ENCODE assay signal across 13 mouse cellular contexts in genomic region chr11:118403951-118404899, GRCm38 (mm10). TPM values are rescaled to one million over a fixed set of nuclear protein-coding genes. Genes with fewer than 3 reads are reported as not detected.
DNase-seq lines count a peak whose midpoint lies in the region; ATAC-seq and TF ChIP-seq lines count a peak whose summit lies in the region.
"Had no signal": no experiment of that assay in that cellular context is flagged by ENCODE, and none has a peak within 500 bp of the region (broad histone marks: within the 10 kb centered on the region; RNA-seq: fewer than 3 reads in every experiment).

No protein-coding gene starts in this region.

- no peak for TF ChIP-seq EP300 in heart, adult 2 months (IDR thresholded peaks at IDR 0.05; ENCODE audit: insufficient read depth, low read depth, low read length)
- TF ChIP-seq EP300 in CH12.LX (IDR thresholded peaks at IDR 0.05; ENCODE audit: low read length), result peak; percentile 91

- no peak overlapping the region for H3K4me3 ChIP-seq in heart, adult 2 months
- peak overlapping the region in 1 of 3 experiments; percentile 7 for H3K4me3 ChIP-seq in CH12.LX (replicated peaks in 1 of 3; ENCODE audit: low read depth in 2 of 3, low read length in 2 of 3, poor library complexity in 1 of 3)
- no peak overlapping the region for H3K4me3 ChIP-seq in kidney, postnatal 0 days (replicated peaks; ENCODE audit: low read depth, low read length)

- 59% methylated on average over 6 of the region's 6 CpGs for WGBS in heart, adult 2 months
- 51% methylated on average over 6 of the region's 6 CpGs for WGBS in kidney, postnatal 0 days

- no peak for TF ChIP-seq CTCF in heart, adult 2 months (IDR thresholded peaks at IDR 0.05)
- no peak for TF ChIP-seq CTCF in CH12.LX (conservative IDR thresholded peaks at IDR 0.05 in 1 of 2, IDR thresholded peaks at IDR 0.05 in 1 of 2; ENCODE audit: low read depth in 2 of 2, low read length in 2 of 2)
- TF ChIP-seq CTCF in kidney, postnatal 0 days (IDR thresholded peaks at IDR 0.05; ENCODE audit: low read depth), result no peak

- no peak for TF ChIP-seq POLR2A in heart, adult 2 months (IDR thresholded peaks at IDR 0.05; ENCODE audit: insufficient read depth, low read depth, low read length)
- TF ChIP-seq POLR2A in CH12.LX (IDR thresholded peaks at IDR 0.05; ENCODE audit: low read depth, low read length), result peak; percentile 49

- in situ Hi-C loops in CH12.LX (cut with MboI; ENCODE audit: low pct_ligation_motif_present, low pct_unique_long_range_greater_than_20kb, low sequenced_read_pairs), result no loop called here

- H3K9me3 ChIP-seq in CH12.LX (replicated peaks; ENCODE audit: low read length), result no peaks in the 10 kb centered on the region
- H3K9me3 ChIP-seq in kidney, postnatal 0 days (replicated peaks; ENCODE audit: low read length), result no peaks in the 10 kb centered on the region

- peak overlapping the region; percentile 49 for H3K4me2 ChIP-seq in CH12.LX (ENCODE audit: insufficient read depth, low read depth, poor library complexity, severe bottlenecking)
- H3K4me2 ChIP-seq in kidney, postnatal 0 days (ENCODE audit: low read length), result no peak overlapping the region

- H3K36me3 ChIP-seq in heart, adult 2 months (ENCODE audit: control insufficient read depth, insufficient read depth, low read length), result no peaks in the 10 kb centered on the region; the same call in 1 of the 2 replicates
- peaks cover 26 to 50% of the 10 kb centered on the region in 2 experiments for H3K36me3 ChIP-seq in CH12.LX (replicated peaks in 1 of 2; ENCODE audit: control insufficient read depth in 1 of 2, insufficient read depth in 1 of 2, low read length in 1 of 2)
- peaks cover 2% of the 10 kb centered on the region; the same call in 1 of the 2 replicates for H3K36me3 ChIP-seq in kidney, postnatal 0 days (ENCODE audit: insufficient read depth, low read length)

- H3K9ac ChIP-seq in heart, adult 2 months (ENCODE audit: low read depth, low read length), result no peak overlapping the region
- peak overlapping the region; percentile 39 for H3K9ac ChIP-seq in CH12.LX (ENCODE audit: insufficient read depth, low read depth)
- H3K9ac ChIP-seq in kidney, postnatal 0 days (ENCODE audit: low read depth, low read length), result no peak overlapping the region
- H3K9ac ChIP-seq: liver, embryonic 14.5 days had no signal

- no peaks in the 10 kb centered on the region for H3K27me3 ChIP-seq in heart, adult 2 months (ENCODE audit: control insufficient read depth, insufficient read depth, low read length)
- H3K27me3 ChIP-seq in CH12.LX (replicated peaks), result no peaks in the 10 kb centered on the region
- no peaks in the 10 kb centered on the region for H3K27me3 ChIP-seq in kidney, postnatal 0 days (ENCODE audit: insufficient read depth, low read length)
- H3K27me3 ChIP-seq: Patski had no signal

- peak in 1 of 2 experiments; percentile 18 for DNase-seq in heart, adult 2 months
- no peak for DNase-seq in heart, postnatal 10 days
- peak; percentile 6 for DNase-seq in lung, postnatal 10 days
- DNase-seq in lung, postnatal 14 days, result no peak
- DNase-seq in CH12.LX (ENCODE audit: extremely low read depth), result peak; percentile 96
- DNase-seq in kidney, postnatal 0 days (ENCODE audit: low spot score), result peak; percentile 40
- DNase-seq in left cerebral cortex, postnatal 25 days (ENCODE audit: low spot score in 2 of 2), result no peak
- DNase-seq: left cerebral cortex, postnatal 4 days; right cerebral cortex, postnatal 4 days had no signal

- ATAC-seq in kidney, postnatal 0 days (replicated peaks; ENCODE audit: low FRiP score, low read depth), result no peak
- ATAC-seq: forebrain, embryonic 16.5 days; inflammation-experienced regulatory T-cells, adult 6 months; Patski had no signal

- peaks cover 19% of the 10 kb centered on the region for H3K4me1 ChIP-seq in heart, adult 2 months (ENCODE audit: control insufficient read depth, insufficient read depth, low read length)
- peaks cover 36 to 64% of the 10 kb centered on the region in 2 experiments for H3K4me1 ChIP-seq in CH12.LX (ENCODE audit: control insufficient read depth in 1 of 2, insufficient read depth in 2 of 2)
- H3K4me1 ChIP-seq in kidney, postnatal 0 days (replicated peaks; ENCODE audit: insufficient read depth, low read length), result peaks cover 23% of the 10 kb centered on the region; the same call in 1 of the 2 replicates

- TF ChIP-seq RAD21 in CH12.LX (IDR thresholded peaks at IDR 0.05; ENCODE audit: low read depth, low read length), result no peak

- H3K79me2 ChIP-seq in heart, adult 2 months (replicated peaks; ENCODE audit: control insufficient read depth, insufficient read depth, low read length), result no peaks in the 10 kb centered on the region
- no peaks in the 10 kb centered on the region for H3K79me2 ChIP-seq in CH12.LX (replicated peaks; ENCODE audit: control insufficient read depth, extremely low read depth, insufficient read depth, poor library complexity, severe bottlenecking)

- intact Hi-C loops in heart, adult 2 months (cut with DNase I), result no loop called here
- intact Hi-C loops in heart, postnatal 10 days (cut with DNase I), result loop anchor here (10.0 kb wide), 1 partner anchor 319 kb away; no protein-coding TSS in a partner anchor
- intact Hi-C loops in left cerebral cortex, postnatal 25 days (cut with DNase I), result no loop called here

- peak overlapping the region; percentile 15 for H3K27ac ChIP-seq in heart, adult 2 months
- peak overlapping the region; percentile 96 for H3K27ac ChIP-seq in CH12.LX (ENCODE audit: insufficient read depth, low read depth)
- H3K27ac ChIP-seq in kidney, postnatal 0 days, result no peak overlapping the region
- H3K27ac ChIP-seq: liver, embryonic 14.5 days had no signal

- dilution Hi-C loops in CH12.LX (cut with MboI; ENCODE audit: extremely low pct_ligation_motif_present, extremely low pct_unique_long_range_greater_than_20kb, low sequenced_read_pairs), result no loop called here

TF ChIP-seq in CH12.LX, 34 proteins besides CTCF, POLR2A, EP300 and RAD21 (continues in another document):
- no peak for TF ChIP-seq E2F4 (IDR thresholded peaks at IDR 0.05; ENCODE audit: insufficient replicate concordance, low read depth, low read length)
- TF ChIP-seq ZC3H11A (IDR thresholded peaks at IDR 0.05; ENCODE audit: low read depth, low read length), result no peak
- TF ChIP-seq CHD2 (IDR thresholded peaks at IDR 0.05; ENCODE audit: low read length), result peak; percentile 93
- peak; percentile 94 for TF ChIP-seq MAZ (IDR thresholded peaks at IDR 0.05; ENCODE audit: low read depth, low read length)
- peak; percentile 80 for TF ChIP-seq MYC (IDR thresholded peaks at IDR 0.05; ENCODE audit: low read depth, low read length)
- TF ChIP-seq UBTF (IDR thresholded peaks at IDR 0.05; ENCODE audit: low read depth, low read length), result peak; percentile 74; the same call in 1 of the 2 replicates
- TF ChIP-seq TBP (conservative IDR thresholded peaks at IDR 0.05; ENCODE audit: low read depth, low read length), result peak; percentile 57; the same call in 1 of the 2 replicates
- peak; percentile 7; the same call in 1 of the 2 replicates for TF ChIP-seq JUN (IDR thresholded peaks at IDR 0.05; ENCODE audit: insufficient read depth, low read depth, low read length)
- TF ChIP-seq USF1 (IDR thresholded peaks at IDR 0.05; ENCODE audit: low read depth, low read length), result no peak
- no peak; the same call in 1 of the 2 replicates for TF ChIP-seq SMC3 (IDR thresholded peaks at IDR 0.05; ENCODE audit: low read depth, low read length)
- TF ChIP-seq CHD1 (IDR thresholded peaks at IDR 0.05; ENCODE audit: low read depth, low read length), result peak; percentile 100
- TF ChIP-seq TCF12 (IDR thresholded peaks at IDR 0.05; ENCODE audit: low read depth, low read length), result peak; percentile 80
- no peak for TF ChIP-seq ZKSCAN1 (IDR thresholded peaks at IDR 0.05; ENCODE audit: borderline replicate concordance, low read depth, low read length)
- TF ChIP-seq HCFC1 (IDR thresholded peaks at IDR 0.05; ENCODE audit: low read depth, low read length), result peak; percentile 30
- 0 out of 2 replicates have a peak, but pooled peaks have one; percentile 38 for TF ChIP-seq ZMIZ1 (IDR thresholded peaks at IDR 0.05; ENCODE audit: low read depth, low read length)

RNA-seq across cellular contexts. Expression of gene Lgals3bp, which starts 2.3 kb away (rescaled TPM):
- total RNA-seq in heart, adult 2 months (2021), result 10 to 100 TPM; 20.2 to 28.6 TPM
- polyA plus RNA-seq in heart, adult 2 months (2012; rRNA removed), result 112 and 121 TPM in 2 replicates
- 10 to 100 TPM; 31.3 to 31.7 TPM for total RNA-seq in heart, postnatal 10 days (2021)
- total RNA-seq in CH12.LX (2012; rRNA removed) (67.3 and 93.0 TPM in 2 replicates), CH12.LX (2014; rRNA removed) (134 and 146 TPM in 2 replicates)
- polyA plus RNA-seq in CH12.LX (2012; ENCODE audit: insufficient read length, low read depth), result 310 and 338 TPM in 2 replicates
- polyA plus RNA-seq in kidney, postnatal 0 days (2015; fragmentation: Nextera tagmentation; extraction: Ambion mirVana), result 68.8 and 80.3 TPM in 2 replicates
- total RNA-seq in left cerebral cortex, postnatal 25 days (2021), result 10 to 100 TPM; 14.2 to 15.2 TPM

RNA-seq across cellular contexts. Expression of gene Cant1, which starts 14.7 kb away (rescaled TPM):
- 10 to 100 TPM; 17.7 to 18.2 TPM for total RNA-seq in heart, adult 2 months (2021)
- 21.6 and 23.4 TPM in 2 replicates for polyA plus RNA-seq in heart, adult 2 months (2012; rRNA removed)
- 10 to 100 TPM; 20.4 to 22.0 TPM for total RNA-seq in heart, postnatal 10 days (2021)
- total RNA-seq in CH12.LX (2012; rRNA removed) (36.7 and 40.2 TPM in 2 replicates), CH12.LX (2014; rRNA removed) (25.1 and 28.8 TPM in 2 replicates)
- 31.2 and 31.8 TPM in 2 replicates for polyA plus RNA-seq in CH12.LX (2012; ENCODE audit: insufficient read length, low read depth)
- polyA plus RNA-seq in kidney, postnatal 0 days (2015; fragmentation: Nextera tagmentation; extraction: Ambion mirVana), result 25.7 and 25.8 TPM in 2 replicates
- total RNA-seq in left cerebral cortex, postnatal 25 days (2021), result 10 to 100 TPM; 37.4 to 40.7 TPM

RNA-seq across cellular contexts. Expression of gene C1qtnf1, which starts 23.8 kb away (rescaled TPM):
- total RNA-seq in heart, adult 2 months (2021), result 10 to 100 TPM; 15.2 to 16.0 TPM
- polyA plus RNA-seq in heart, adult 2 months (2012; rRNA removed), result 15.3 and 20.1 TPM in 2 replicates
- total RNA-seq in heart, postnatal 10 days (2021), result 10 to 100 TPM; 38.0 to 38.4 TPM
- total RNA-seq in CH12.LX (2012; rRNA removed), result 0.13 and 0.76 TPM in 2 replicates
- 0.15 and 0.19 TPM in 2 replicates for total RNA-seq in CH12.LX (2014; rRNA removed)
- polyA plus RNA-seq in CH12.LX (2012; ENCODE audit: insufficient read length, low read depth), result 0.12 TPM in 1 of 2 replicates, not detected in the other
- polyA plus RNA-seq in kidney, postnatal 0 days (2015; fragmentation: Nextera tagmentation; extraction: Ambion mirVana), result 13.0 and 15.0 TPM in 2 replicates
- 1 to 10 TPM; 3.6 to 4.2 TPM for total RNA-seq in left cerebral cortex, postnatal 25 days (2021)
- polyA plus RNA-seq: inflammation-experienced regulatory T-cells, adult 6 months had no signal

RNA-seq across cellular contexts. Expression of gene Timp2, which starts 48.7 kb away (rescaled TPM):
- 100 to 1,000 TPM in 1 of 2 experiments, 10 to 100 TPM in 1; 99.2 to 109 TPM for total RNA-seq in heart, adult 2 months (2021)
- polyA plus RNA-seq in heart, adult 2 months (2012; rRNA removed), result 98.9 and 121 TPM in 2 replicates
- total RNA-seq in heart, postnatal 10 days (2021), result 100 to 1,000 TPM; 199 to 211 TPM
- total RNA-seq in CH12.LX (2012; rRNA removed) (0.34 and 0.38 TPM in 2 replicates), CH12.LX (2014; rRNA removed) (0.12 TPM in 1 of 2 replicates, not detected in the other)
- 0.57 TPM in 1 of 2 replicates, not detected in the other for polyA plus RNA-seq in CH12.LX (2012; ENCODE audit: insufficient read length, low read depth)
- polyA plus RNA-seq in kidney, postnatal 0 days (2015; fragmentation: Nextera tagmentation; extraction: Ambion mirVana), result 81.0 and 88.4 TPM in 2 replicates
- 100 to 1,000 TPM; 254 to 273 TPM for total RNA-seq in left cerebral cortex, postnatal 25 days (2021)

Comparison
In these comparisons a context has a peak if more than half of its experiments do, and no peak if none do; other contexts are left out.
1. DNase-seq: peak in lung, postnatal 10 days (single experiment), CH12.LX (single experiment) and kidney, postnatal 0 days (single experiment); none in heart, postnatal 10 days (0 of 2), lung, postnatal 14 days (single experiment) and left cerebral cortex, postnatal 25 days (0 of 2).